Mouse (Mus musculus): Measurements from ENCODE around the gene Gm10424. TPM values are rescaled to one million over a fixed set of nuclear protein-coding genes. Genes with fewer than 3 reads are reported as not detected.
"Not testable (repeated sequence)": the region's sequence is repeated elsewhere in the genome, so short reads cannot be mapped to it uniquely, and the experiment has no call there.

The Gm10424 gene
- polyA plus RNA-seq (2015; fragmentation: Nextera tagmentation; extraction: Ambion mirVana) = not detected in 2 replicates

GRCm38 (mm10) chr5:95272668-95273067 is at the start of gene Gm10424:
Gene Gm10424 (minus strand): TSS chr5:95272768.
- not testable (repeated sequence) for H3K4me1 ChIP-seq (ENCODE audit: control insufficient read depth, insufficient read depth, low read depth, low read length); ATAC-seq; H3K36me3 ChIP-seq (ENCODE audit: control insufficient read depth, insufficient read depth, low read length); H3K9ac ChIP-seq (ENCODE audit: low read depth, low read length); H3K27ac ChIP-seq (ENCODE audit: low read depth, low read length); H3K27me3 ChIP-seq (replicated peaks; ENCODE audit: control insufficient read depth, insufficient read depth, low read length); H3K4me2 ChIP-seq (ENCODE audit: low read length); H3K4me3 ChIP-seq (ENCODE audit: low read length); H3K9me3 ChIP-seq (ENCODE audit: control insufficient read depth, low read length)
- WGBS = no CpG with 5 or more reads among the region's 1 CpGs

- not testable (repeated sequence) for H3K27ac ChIP-seq (ENCODE audit: low read depth, low read length); H3K4me1 ChIP-seq (ENCODE audit: control insufficient read depth, insufficient read depth, low read depth, low read length); H3K9me3 ChIP-seq (ENCODE audit: control insufficient read depth, low read length); H3K4me3 ChIP-seq (ENCODE audit: low read length); H3K27me3 ChIP-seq (replicated peaks; ENCODE audit: control insufficient read depth, insufficient read depth, low read length); ATAC-seq; H3K9ac ChIP-seq (ENCODE audit: low read depth, low read length); H3K4me2 ChIP-seq (ENCODE audit: low read length); H3K36me3 ChIP-seq (ENCODE audit: control insufficient read depth, insufficient read depth, low read length)
- 55% methylated on average over 2 of the region's 2 CpGs for WGBS
Observed at GRCm38 (mm10) chr5:95305611-95306010, 33.0 kb upstream of the Gm10424 start, which contains the start of gene Gm3259. Gene Gm3259 (plus strand): TSS chr5:95305911.

Other genes starting within 250 kb of the Gm10424 start
- gene Gm7942, start 165.8 kb downstream of the Gm10424 start, polyA plus RNA-seq (2015; fragmentation: Nextera tagmentation; extraction: Ambion mirVana) = not detected in 2 replicates
- gene Gm16513, start 90.1 kb downstream of the Gm10424 start, polyA plus RNA-seq (2015; fragmentation: Nextera tagmentation; extraction: Ambion mirVana) = not detected in 2 replicates
- gene Gm3259, start 33.1 kb upstream of the Gm10424 start, polyA plus RNA-seq (2015; fragmentation: Nextera tagmentation; extraction: Ambion mirVana) = not detected in 2 replicates
- not detected in 2 replicates for gene D5Ertd577e, start 184.0 kb upstream of the Gm10424 start, polyA plus RNA-seq (2015; fragmentation: Nextera tagmentation; extraction: Ambion mirVana)
- not detected in 2 replicates for gene Gm3286, start 238.0 kb upstream of the Gm10424 start, polyA plus RNA-seq (2015; fragmentation: Nextera tagmentation; extraction: Ambion mirVana)